Comparison of ENCODE assay signal across 8 mouse cellular contexts in the genomic region with DNA sequence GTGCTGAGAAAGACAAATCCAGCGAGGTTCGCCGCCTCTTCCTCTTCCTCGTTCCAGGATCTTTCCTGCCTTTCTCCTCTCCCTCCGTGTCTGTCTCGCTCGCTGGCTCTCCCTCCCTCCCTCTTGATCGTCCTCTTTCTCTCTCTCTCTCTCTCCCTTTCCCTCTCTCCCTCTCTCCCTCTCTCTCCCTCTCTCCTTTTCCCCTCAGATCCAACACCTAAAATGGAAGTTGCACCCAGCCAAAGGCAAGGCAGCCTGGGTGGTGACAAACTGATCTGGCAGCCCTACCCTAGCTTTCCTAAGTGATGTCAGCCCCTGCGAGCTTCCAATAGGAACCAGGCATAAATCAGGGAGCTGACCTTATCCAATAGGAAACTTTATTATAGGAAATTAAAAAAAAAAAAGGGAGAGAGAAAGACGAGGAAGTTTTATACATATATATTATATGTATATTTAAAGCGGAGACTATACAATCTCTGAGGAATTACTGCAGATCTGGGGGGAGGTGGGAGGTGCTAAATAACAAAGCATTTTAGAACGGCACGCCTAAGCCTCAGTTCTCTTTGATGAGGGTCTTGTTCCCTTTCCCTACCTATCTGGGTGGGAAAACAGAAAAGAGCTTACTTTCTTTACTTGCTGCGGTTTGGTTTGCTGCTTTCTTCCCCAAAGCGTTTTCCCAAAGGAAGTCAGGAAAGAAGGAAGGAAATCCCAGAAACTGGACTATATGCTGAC. TPM values are rescaled to one million over a fixed set of nuclear protein-coding genes. Genes with fewer than 3 reads are reported as not detected.
A peak's percentile ranks its signal among the peaks of the same experiment; 100 is the strongest.
DNase-seq lines count a peak whose midpoint lies in the region; ATAC-seq and TF ChIP-seq lines count a peak whose summit lies in the region.

Gene Ctnnd1, minus strand, starts transcription at position 302 of the 732 bp plus-strand sequence.

- no peaks in the 10 kb centered on the region; the same call in 1 of the 2 replicates for H3K27me3 ChIP-seq in erythroblast, embryonic 14.5 days (ENCODE audit: control insufficient read depth)
- no peaks in the 10 kb centered on the region for H3K27me3 ChIP-seq in heart, embryonic 10.5 days (ENCODE audit: insufficient read depth, poor library complexity, severe bottlenecking)
- H3K27me3 ChIP-seq in kidney, embryonic 15.5 days = no peaks in the 10 kb centered on the region
- no peaks in the 10 kb centered on the region for H3K27me3 ChIP-seq in limb, embryonic 15.5 days
- H3K27me3 ChIP-seq in midbrain, postnatal 0 days (ENCODE audit: insufficient read depth, low read length) = no peaks in the 10 kb centered on the region

- no peaks in the 10 kb centered on the region for H3K9me3 ChIP-seq in erythroblast, embryonic 14.5 days (ENCODE audit: control insufficient read depth, low read length)
- no peaks in the 10 kb centered on the region for H3K9me3 ChIP-seq in heart, embryonic 10.5 days
- no peaks in the 10 kb centered on the region for H3K9me3 ChIP-seq in kidney, embryonic 15.5 days (replicated peaks)
- no peaks in the 10 kb centered on the region for H3K9me3 ChIP-seq in limb, embryonic 15.5 days
- no peaks in the 10 kb centered on the region for H3K9me3 ChIP-seq in midbrain, postnatal 0 days (ENCODE audit: low read length)

- H3K27ac ChIP-seq in heart, embryonic 10.5 days = peak within 1 kb of the TSS; percentile 96
- H3K27ac ChIP-seq in kidney, embryonic 15.5 days = peak within 1 kb of the TSS; percentile 99
- H3K27ac ChIP-seq in limb, embryonic 15.5 days = peak within 1 kb of the TSS; percentile 98
- H3K27ac ChIP-seq in midbrain, postnatal 0 days (ENCODE audit: low read depth, low read length) = peak within 1 kb of the TSS; percentile 95

- H3K4me2 ChIP-seq in kidney, embryonic 15.5 days = peak within 1 kb of the TSS; percentile 65
- H3K4me2 ChIP-seq in limb, embryonic 15.5 days = peak within 1 kb of the TSS; percentile 57
- peak within 1 kb of the TSS; percentile 78 for H3K4me2 ChIP-seq in midbrain, postnatal 0 days (ENCODE audit: low read depth, low read length, poor library complexity, severe bottlenecking)

- H3K9ac ChIP-seq in kidney, embryonic 15.5 days = peak within 1 kb of the TSS; percentile 90
- peak within 1 kb of the TSS; percentile 67 for H3K9ac ChIP-seq in limb, embryonic 15.5 days
- H3K9ac ChIP-seq in midbrain, postnatal 0 days (replicated peaks; ENCODE audit: low read length, poor library complexity, severe bottlenecking) = peak within 1 kb of the TSS; percentile 75

- under 1% methylated on average over 15 of the region's 15 CpGs for WGBS in heart, embryonic 10.5 days
- WGBS in kidney, embryonic 15.5 days = 0% methylated on average over 15 of the region's 15 CpGs
- under 1% methylated on average over 15 of the region's 15 CpGs for WGBS in limb, embryonic 15.5 days
- WGBS in midbrain, postnatal 0 days = under 1% methylated on average over 15 of the region's 15 CpGs

- no peaks in the 10 kb centered on the region for H3K36me3 ChIP-seq in erythroblast, embryonic 14.5 days (ENCODE audit: control insufficient read depth)
- no peaks in the 10 kb centered on the region for H3K36me3 ChIP-seq in heart, embryonic 10.5 days
- H3K36me3 ChIP-seq in kidney, embryonic 15.5 days = 0 out of 2 replicates have a peak, but pooled peaks cover 2% of the 10 kb centered on the region
- H3K36me3 ChIP-seq in limb, embryonic 15.5 days = no peaks in the 10 kb centered on the region
- H3K36me3 ChIP-seq in midbrain, postnatal 0 days (ENCODE audit: insufficient read depth, low read length) = no peaks in the 10 kb centered on the region

- H3K4me3 ChIP-seq in erythroblast, embryonic 14.5 days (replicated peaks) = peak within 1 kb of the TSS; percentile 71
- H3K4me3 ChIP-seq in heart, embryonic 10.5 days = peak within 1 kb of the TSS; percentile 77
- H3K4me3 ChIP-seq in kidney, embryonic 15.5 days (replicated peaks) = peak within 1 kb of the TSS; percentile 75
- H3K4me3 ChIP-seq in limb, embryonic 15.5 days = peak within 1 kb of the TSS; percentile 63
- peak within 1 kb of the TSS; percentile 63 for H3K4me3 ChIP-seq in midbrain, postnatal 0 days (ENCODE audit: low read depth, low read length)

- TF ChIP-seq CTCF in midbrain, postnatal 0 days (IDR thresholded peaks at IDR 0.05) = no peak

- H3K4me1 ChIP-seq in erythroblast, embryonic 14.5 days (ENCODE audit: control insufficient read depth) = peaks cover 39% of the 10 kb centered on the region
- H3K4me1 ChIP-seq in heart, embryonic 10.5 days = peaks cover 17% of the 10 kb centered on the region
- peaks cover 16% of the 10 kb centered on the region for H3K4me1 ChIP-seq in kidney, embryonic 15.5 days
- H3K4me1 ChIP-seq in limb, embryonic 15.5 days = peaks cover 11% of the 10 kb centered on the region; the same call in 1 of the 2 replicates
- H3K4me1 ChIP-seq in midbrain, postnatal 0 days (ENCODE audit: insufficient read depth, low read length) = 0 out of 2 replicates have a peak, but pooled peaks cover 3% of the 10 kb centered on the region

- peak; percentile 38 for ATAC-seq in CD4-positive, CD25-positive, alpha-beta regulatory T cell, adult 4 months
- ATAC-seq in kidney, embryonic 15.5 days (replicated peaks; ENCODE audit: low FRiP score) = peak; percentile 98
- ATAC-seq in limb, embryonic 15.5 days (ENCODE audit: insufficient number of reproducible peaks, low FRiP score, low TSS enrichment, low read depth) = peak; percentile 97
- peak; percentile 97 for ATAC-seq in midbrain, postnatal 0 days (ENCODE audit: low FRiP score)

- DNase-seq in brain, embryonic 18.5 days (ENCODE audit: low read depth, low spot score) = peak; percentile 93
- DNase-seq in heart, embryonic 10.5 days (ENCODE audit: low spot score) = peak; percentile 95
- DNase-seq in midbrain, postnatal 0 days (ENCODE audit: low spot score) = peak; percentile 98
- DNase-seq in testis, postnatal 10 days (ENCODE audit: low spot score) = peak; percentile 80

RNA-seq across cellular contexts. Expression of gene Ctnnd1, which starts in this region (rescaled TPM):
- 1 to 10 TPM in 1 of 2 experiments, under 1 TPM in 1; 0.89 to 1.1 TPM for polyA plus RNA-seq in CD4-positive, CD25-positive, alpha-beta regulatory T cell, adult 4 months (2017; shearing (Covaris generic))
- polyA plus RNA-seq in erythroblast, embryonic 14.5 days (2012) = 0.23 and 0.29 TPM in 2 replicates
- polyA plus RNA-seq in heart, embryonic 10.5 days (2016; fragmentation: Nextera tagmentation; extraction: Ambion mirVana) = 65.2 and 91.5 TPM in 2 replicates
- polyA plus RNA-seq in kidney, embryonic 15.5 days (2015; fragmentation: Nextera tagmentation; extraction: Ambion mirVana) = 50.3 and 54.7 TPM in 2 replicates
- polyA plus RNA-seq in limb, embryonic 15.5 days (2015; fragmentation: Nextera tagmentation; extraction: Ambion mirVana) = 51.3 and 52.7 TPM in 2 replicates
- total RNA-seq in midbrain, postnatal 0 days (2014; rRNA removed) = 81.1 and 82.9 TPM in 2 replicates
- 13.7 and 15.8 TPM in 2 replicates for polyA plus RNA-seq in midbrain, postnatal 0 days (2015; fragmentation: Nextera tagmentation; extraction: Ambion mirVana)

Comparison
In these comparisons a context has a peak if more than half of its experiments do, and no peak if none do; other contexts are left out.
1. Peak in every context shown above with its lines: DNase-seq, ATAC-seq, H3K4me3 ChIP-seq and H3K27ac ChIP-seq.
2. ATAC-seq: peak in every context shown above with its lines; median percentile 98 in kidney, embryonic 15.5 days; 97 in limb, embryonic 15.5 days; 97 in midbrain, postnatal 0 days; 38 in CD4-positive, CD25-positive, alpha-beta regulatory T cell, adult 4 months.